Mouse (Mus musculus): ENCODE results near the gene Synpo2. TPM values are rescaled to one million over a fixed set of nuclear protein-coding genes. Genes with fewer than 3 reads are reported as not detected.

The Synpo2 gene
- polyA plus RNA-seq, 1 experiment from 2014 or later, result 4.5 TPM

GRCm38 (mm10) chr3:123160792-123161191 lies 75.2 kb downstream of the Synpo2 start:
- H3K4me2 ChIP-seq, result no peak overlapping the region
- no peak overlapping the region for H3K9ac ChIP-seq
- 15% methylated on average over 4 of the region's 4 CpGs for WGBS
- no peaks in the 10 kb centered on the region for H3K9me3 ChIP-seq
- no peak overlapping the region for H3K4me3 ChIP-seq
- no peaks in the 10 kb centered on the region for H3K36me3 ChIP-seq
- H3K27me3 ChIP-seq, result no peaks in the 10 kb centered on the region
- no peak overlapping the region for H3K27ac ChIP-seq
- ATAC-seq (ENCODE audit: insufficient number of reproducible peaks, low FRiP score, low TSS enrichment, low read depth), result no peak
- H3K4me1 ChIP-seq, result peaks cover 31% of the 10 kb centered on the region

GRCm38 (mm10) chr3:123159139-123159824 lies 76.7 kb downstream of the Synpo2 start:
- no peak overlapping the region for H3K9ac ChIP-seq
- no peak for ATAC-seq (ENCODE audit: insufficient number of reproducible peaks, low FRiP score, low TSS enrichment, low read depth)
- no peak overlapping the region for H3K4me3 ChIP-seq
- no peaks in the 10 kb centered on the region for H3K9me3 ChIP-seq
- 26% methylated on average over 9 of the region's 9 CpGs for WGBS
- H3K36me3 ChIP-seq, result no peaks in the 10 kb centered on the region
- H3K4me1 ChIP-seq, result peaks cover 21% of the 10 kb centered on the region
- H3K27me3 ChIP-seq, result no peaks in the 10 kb centered on the region
- no peak overlapping the region for H3K27ac ChIP-seq
- H3K4me2 ChIP-seq, result no peak overlapping the region

DNA sequence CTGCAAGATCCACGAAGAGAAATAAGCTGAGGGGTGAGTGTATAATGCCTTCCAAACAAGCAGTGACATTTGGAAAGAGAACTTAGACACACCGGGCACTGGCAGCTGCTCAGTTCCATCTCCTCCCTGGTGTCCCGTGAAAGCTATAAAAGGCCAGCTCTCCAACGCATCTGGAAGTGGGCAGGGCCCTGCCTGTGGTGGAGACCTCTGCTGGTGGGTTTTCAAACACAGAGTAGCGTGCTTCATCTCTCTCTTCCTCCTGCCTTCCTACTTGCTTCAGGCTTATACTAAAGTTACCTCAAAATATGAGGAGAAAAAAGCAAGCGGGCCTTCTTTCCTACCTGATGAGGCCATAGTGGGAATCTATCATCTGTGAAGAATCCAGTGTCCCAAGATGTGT lies 77.4 kb downstream of the Synpo2 start:
- no peaks in the 10 kb centered on the region for H3K36me3 ChIP-seq
- ATAC-seq (ENCODE audit: insufficient number of reproducible peaks, low FRiP score, low TSS enrichment, low read depth), result no peak
- no peak overlapping the region for H3K4me2 ChIP-seq
- no peak overlapping the region for H3K4me3 ChIP-seq
- H3K4me1 ChIP-seq, result peaks cover 21% of the 10 kb centered on the region
- H3K27me3 ChIP-seq, result no peaks in the 10 kb centered on the region
- no peak overlapping the region for H3K9ac ChIP-seq
- WGBS, result 24% methylated on average over 6 of the region's 6 CpGs
- H3K9me3 ChIP-seq, result no peaks in the 10 kb centered on the region
- no peak overlapping the region for H3K27ac ChIP-seq

DNA sequence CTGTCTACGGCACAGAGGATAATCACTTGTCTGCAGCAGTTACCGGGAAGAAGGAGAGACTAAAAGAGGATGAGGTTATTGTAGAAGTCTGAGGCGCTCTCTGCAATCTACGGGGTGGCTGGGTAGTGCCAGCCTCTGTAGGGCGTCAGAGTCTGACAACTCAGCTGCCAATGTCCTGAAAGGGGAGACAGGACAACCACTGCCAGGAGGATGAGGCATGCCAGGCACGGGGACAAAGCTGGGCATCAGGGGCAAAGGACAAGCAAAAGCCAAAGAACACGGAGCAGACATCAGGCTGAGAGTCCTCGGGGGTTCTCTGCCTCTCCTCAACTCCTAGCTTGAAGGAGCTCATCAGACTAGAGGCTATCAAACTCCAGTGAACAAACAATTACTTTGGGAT lies 82.6 kb downstream of the Synpo2 start:
- H3K9me3 ChIP-seq, result no peaks in the 10 kb centered on the region
- no peak overlapping the region for H3K27ac ChIP-seq
- H3K9ac ChIP-seq, result no peak overlapping the region
- no peak overlapping the region for H3K4me3 ChIP-seq
- no peaks in the 10 kb centered on the region for H3K27me3 ChIP-seq
- no peaks in the 10 kb centered on the region for H3K36me3 ChIP-seq
- H3K4me1 ChIP-seq, result peaks cover 9% of the 10 kb centered on the region
- no peak overlapping the region for H3K4me2 ChIP-seq
- no peak for ATAC-seq (ENCODE audit: insufficient number of reproducible peaks, low FRiP score, low TSS enrichment, low read depth)
- 78% methylated on average over 8 of the region's 8 CpGs for WGBS

- Histone ChIP-seq H3K36me3 (no peaks in the 10 kb centered on the region), H3K27me3 (no peaks in the 10 kb centered on the region), H3K9me3 (no peaks in the 10 kb centered on the region), H3K9ac (no peak overlapping the region), H3K4me2 (no peak overlapping the region), H3K4me3 (no peak overlapping the region), H3K27ac (no peak overlapping the region), H3K4me1 (peaks cover 9% of the 10 kb centered on the region; the same call in 1 of the 2 replicates)
- WGBS, result 80% methylated on average over 5 of the region's 5 CpGs
- no peak for ATAC-seq (ENCODE audit: insufficient number of reproducible peaks, low FRiP score, low TSS enrichment, low read depth)
These were observed 83.0 kb downstream of the Synpo2 start for GRCm38 (mm10) chr3:123152911-123153310.

DNA sequence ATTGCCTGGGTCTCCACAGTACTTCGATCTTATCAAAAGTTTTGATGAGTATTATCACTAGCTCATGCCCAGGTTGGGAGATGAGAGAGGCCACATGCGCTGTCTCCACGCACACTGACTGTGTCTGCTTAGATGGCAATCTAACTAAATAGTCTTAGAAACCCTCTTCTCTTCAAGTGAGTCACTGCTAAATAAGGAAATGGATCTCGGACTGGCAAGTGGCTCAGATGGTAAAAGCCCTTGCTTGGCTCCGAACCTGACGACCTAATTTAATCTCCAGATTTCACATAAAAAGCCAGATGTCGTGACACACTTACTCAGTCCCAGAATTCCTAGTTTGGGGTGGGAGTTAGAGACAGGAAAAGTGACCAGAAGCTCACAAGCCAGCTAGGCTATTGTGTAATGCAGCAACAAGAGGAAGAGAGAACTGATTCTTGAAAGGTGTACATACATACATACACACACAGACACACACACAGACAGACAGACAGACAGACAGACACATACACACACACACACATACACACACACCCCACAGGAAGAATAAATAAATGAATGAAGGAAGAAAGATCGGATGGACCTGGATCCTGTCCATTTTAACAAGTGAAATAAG lies 85.3 kb downstream of the Synpo2 start:
- Histone ChIP-seq H3K4me3 (no peak overlapping the region), H3K9me3 (no peaks in the 10 kb centered on the region), H3K4me1 (peaks cover 9% of the 10 kb centered on the region; the same call in 1 of the 2 replicates), H3K36me3 (no peaks in the 10 kb centered on the region), H3K9ac (no peak overlapping the region), H3K4me2 (no peak overlapping the region), H3K27me3 (no peaks in the 10 kb centered on the region), H3K27ac (no peak overlapping the region)
- ATAC-seq (ENCODE audit: insufficient number of reproducible peaks, low FRiP score, low TSS enrichment, low read depth), result no peak
- WGBS, result 46% methylated on average over 8 of the region's 8 CpGs

GRCm38 (mm10) chr3:123149380-123150162 lies 86.4 kb downstream of the Synpo2 start:
- no peak overlapping the region for H3K9ac ChIP-seq
- no peak overlapping the region for H3K27ac ChIP-seq
- H3K4me2 ChIP-seq, result no peak overlapping the region
- H3K27me3 ChIP-seq, result no peaks in the 10 kb centered on the region
- no peaks in the 10 kb centered on the region for H3K36me3 ChIP-seq
- 71% methylated on average over 10 of the region's 10 CpGs for WGBS
- H3K4me3 ChIP-seq, result no peak overlapping the region
- ATAC-seq (ENCODE audit: insufficient number of reproducible peaks, low FRiP score, low TSS enrichment, low read depth), result no peak
- peaks cover 9% of the 10 kb centered on the region; the same call in 1 of the 2 replicates for H3K4me1 ChIP-seq
- H3K9me3 ChIP-seq, result no peaks in the 10 kb centered on the region

- H3K27ac ChIP-seq, result no peak overlapping the region
- H3K9me3 ChIP-seq, result no peaks in the 10 kb centered on the region
- H3K4me1 ChIP-seq, result peaks cover 9% of the 10 kb centered on the region; the same call in 1 of the 2 replicates
- H3K4me2 ChIP-seq, result no peak overlapping the region
- no peaks in the 10 kb centered on the region for H3K36me3 ChIP-seq
- no peaks in the 10 kb centered on the region for H3K27me3 ChIP-seq
- no peak overlapping the region for H3K4me3 ChIP-seq
- 82% methylated on average over 3 of the region's 3 CpGs for WGBS
- no peak overlapping the region for H3K9ac ChIP-seq
- ATAC-seq (ENCODE audit: insufficient number of reproducible peaks, low FRiP score, low TSS enrichment, low read depth), result no peak
These were observed 87.3 kb downstream of the Synpo2 start for GRCm38 (mm10) chr3:123148641-123149040.

DNA sequence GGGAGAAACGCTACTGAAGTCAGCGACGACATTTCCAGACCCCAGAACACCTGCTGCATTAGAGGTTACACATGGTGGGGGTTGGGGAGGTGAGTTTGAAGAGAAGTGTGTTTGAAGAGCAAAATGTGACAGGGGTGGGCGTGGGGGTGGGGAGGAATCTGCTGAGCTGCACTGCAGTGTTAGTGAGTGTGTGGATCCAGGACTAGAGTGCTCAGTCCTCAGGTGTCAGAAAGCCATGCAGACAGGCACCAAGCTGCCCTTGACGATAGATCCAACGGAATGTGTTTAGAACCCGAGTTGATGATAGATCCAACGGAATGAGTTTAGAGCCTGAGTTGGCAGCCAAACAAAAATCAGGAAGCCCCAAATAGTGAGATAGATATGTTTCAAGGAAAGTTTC lies 89.4 kb downstream of the Synpo2 start:
- no peak for ATAC-seq (ENCODE audit: insufficient number of reproducible peaks, low FRiP score, low TSS enrichment, low read depth)
- Histone ChIP-seq H3K27ac (no peak overlapping the region), H3K27me3 (no peaks in the 10 kb centered on the region), H3K4me1 (peaks cover 8% of the 10 kb centered on the region; the same call in 1 of the 2 replicates), H3K4me2 (no peak overlapping the region), H3K4me3 (no peak overlapping the region), H3K9ac (no peak overlapping the region), H3K36me3 (no peaks in the 10 kb centered on the region), H3K9me3 (no peaks in the 10 kb centered on the region)
- WGBS, result 67% methylated on average over 8 of the region's 8 CpGs

GRCm38 (mm10) chr3:123145942-123146341 lies 90.0 kb downstream of the Synpo2 start:
- no peak overlapping the region for H3K4me3 ChIP-seq
- H3K4me1 ChIP-seq, result peaks cover 4% of the 10 kb centered on the region; the same call in 1 of the 2 replicates
- H3K27ac ChIP-seq, result no peak overlapping the region
- no peaks in the 10 kb centered on the region for H3K27me3 ChIP-seq
- H3K4me2 ChIP-seq, result no peak overlapping the region
- no peak for ATAC-seq (ENCODE audit: insufficient number of reproducible peaks, low FRiP score, low TSS enrichment, low read depth)
- 80% methylated on average over 4 of the region's 4 CpGs for WGBS
- no peak overlapping the region for H3K9ac ChIP-seq
- no peaks in the 10 kb centered on the region for H3K36me3 ChIP-seq
- H3K9me3 ChIP-seq, result no peaks in the 10 kb centered on the region

DNA sequence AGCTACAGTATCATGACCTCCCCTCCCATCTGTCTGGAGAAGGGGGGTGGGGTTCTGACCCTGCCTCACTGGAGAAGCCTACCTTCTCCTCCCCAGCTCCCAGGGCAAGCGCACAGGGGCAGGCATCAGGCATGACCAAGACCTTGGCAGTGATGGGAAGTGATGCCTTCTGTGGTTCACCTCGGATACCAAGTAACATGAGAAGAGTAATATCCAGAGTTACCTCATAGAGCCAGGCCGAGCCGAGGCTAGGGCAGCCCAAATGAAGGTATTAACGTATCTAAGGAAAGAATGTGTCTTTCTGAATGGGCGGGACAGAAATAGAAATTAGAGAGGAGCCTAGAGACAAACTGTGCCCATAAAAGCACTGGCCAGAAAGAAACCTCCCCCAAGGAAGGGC lies 92.5 kb downstream of the Synpo2 start:
- no peak overlapping the region for H3K27ac ChIP-seq
- H3K4me2 ChIP-seq, result no peak overlapping the region
- no peak for ATAC-seq (ENCODE audit: insufficient number of reproducible peaks, low FRiP score, low TSS enrichment, low read depth)
- WGBS, result 62% methylated on average over 6 of the region's 6 CpGs
- no peaks in the 10 kb centered on the region for H3K36me3 ChIP-seq
- no peak overlapping the region for H3K9ac ChIP-seq
- H3K4me3 ChIP-seq, result no peak overlapping the region
- no peaks in the 10 kb centered on the region for H3K27me3 ChIP-seq
- no peaks in the 10 kb centered on the region for H3K9me3 ChIP-seq
- no peaks in the 10 kb centered on the region for H3K4me1 ChIP-seq

DNA sequence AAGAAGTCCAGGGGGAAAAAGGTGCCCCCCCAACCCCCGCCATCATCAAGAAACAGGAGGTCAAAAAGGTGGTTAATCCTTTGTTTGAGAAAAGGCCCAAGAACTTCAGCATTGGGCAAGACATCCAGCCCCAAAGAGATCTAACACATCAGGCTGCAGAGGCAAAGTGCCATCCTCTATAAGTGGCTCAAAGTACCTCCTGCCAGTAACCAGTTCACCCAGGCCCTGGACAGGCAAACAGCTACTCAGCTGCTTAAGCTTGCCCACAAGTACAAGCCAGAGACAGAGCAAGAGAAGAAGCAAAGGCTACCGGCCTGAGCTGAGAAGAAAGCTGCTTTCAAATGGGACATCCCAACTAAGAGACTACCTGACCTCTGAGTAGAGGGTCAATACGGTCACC lies 93.7 kb downstream of the Synpo2 start:
- Histone ChIP-seq H3K9me3 (no peaks in the 10 kb centered on the region), H3K36me3 (no peaks in the 10 kb centered on the region), H3K4me2 (no peak overlapping the region), H3K27ac (no peak overlapping the region), H3K27me3 (no peaks in the 10 kb centered on the region), H3K4me3 (no peak overlapping the region), H3K4me1 (no peaks in the 10 kb centered on the region), H3K9ac (no peak overlapping the region)
- WGBS, result 88% methylated on average over 3 of the region's 3 CpGs
- ATAC-seq (ENCODE audit: insufficient number of reproducible peaks, low FRiP score, low TSS enrichment, low read depth), result no peak
